Mouse (Mus musculus) gastrocnemius, postnatal 25 days (tissue): Measurements from ENCODE around the gene 1700001J03Rik. TPM values are rescaled to one million over a fixed set of nuclear protein-coding genes. Genes with fewer than 3 reads are reported as not detected.
"Not testable (repeated sequence)": the region's sequence is repeated elsewhere in the genome, so short reads cannot be mapped to it uniquely, and the experiment has no call there.

Source experiments
- DNase-seq: peaks from one replicate; pipeline ENCODE4 v3.0.0; 2022
- total RNA-seq, 2 experiments: library from RNA; stranded (reverse); gene quantifications; 1 replicate in 1 of 2; 2 replicates in 1 of 2; pipeline ENCODE4 v1.2.3; 2021

Gene 1700001J03Rik
- total RNA-seq, 2 experiments from 2014 or later = 1.3 to 1.4 TPM

- no peak for DNase-seq
These were observed 3.0 kb upstream of the 1700001J03Rik start for GRCm38 (mm10) chr5:146188144-146188543.

- DNase-seq = peak; percentile 12
These were observed 2.3 kb upstream of the 1700001J03Rik start for GRCm38 (mm10) chr5:146187441-146187840.

- not testable (repeated sequence) for DNase-seq
These were observed 12.4 kb downstream of the 1700001J03Rik start for GRCm38 (mm10) chr5:146172744-146173143.

- not testable (repeated sequence) for DNase-seq
These were observed 14.5 kb downstream of the 1700001J03Rik start, which contains the start of gene Gm6309 for GRCm38 (mm10) chr5:146170621-146171020. Gm6309 (minus strand) TSS chr5:146170721.

GRCm38 (mm10) chr5:146160439-146160838 lies 24.7 kb downstream of the 1700001J03Rik start, which contains the start of gene Gm5565:
Gm5565 (minus strand) TSS chr5:146160539.
- DNase-seq = not testable (repeated sequence)

- not testable (repeated sequence) for DNase-seq
These were observed 26.8 kb downstream of the 1700001J03Rik start for GRCm38 (mm10) chr5:146158326-146158725.

GRCm38 (mm10) chr5:146150454-146150853 lies 34.6 kb downstream of the 1700001J03Rik start:
- DNase-seq = no peak

- no peak for DNase-seq
These were observed 37.2 kb downstream of the 1700001J03Rik start for GRCm38 (mm10) chr5:146147903-146148302.

Other genes starting within 250 kb of the 1700001J03Rik start
- not detected for gene Cyp3a25, start 175.7 kb downstream of the 1700001J03Rik start, total RNA-seq
- gene Cyp3a59, start 106.0 kb downstream of the 1700001J03Rik start, total RNA-seq = not detected
- not detected for gene Gm5565, start 24.8 kb downstream of the 1700001J03Rik start, total RNA-seq
- gene Gm6309, start 14.6 kb downstream of the 1700001J03Rik start, total RNA-seq = not detected
- gene Rnf6, start 36.3 kb upstream of the 1700001J03Rik start, total RNA-seq = 10 to 100 TPM; 31.6 to 40.1 TPM
- gene Cdk8, start 45.9 kb upstream of the 1700001J03Rik start, total RNA-seq = 10 to 100 TPM; 15.1 to 15.5 TPM
- under 1 TPM; 0.77 to 0.99 TPM for gene Wasf3, start 199.7 kb upstream of the 1700001J03Rik start, total RNA-seq